Mouse (Mus musculus): ENCODE measurements around the gene Bank1. TPM values are rescaled to one million over a fixed set of nuclear protein-coding genes. Genes with fewer than 3 reads are reported as not detected.

Gene Bank1
- polyA plus RNA-seq, 1 experiment from 2014 or later = 0.24 TPM

- Histone ChIP-seq H3K4me3 (replicated peaks) (no peak overlapping the region), H3K9ac (replicated peaks) (no peak overlapping the region), H3K36me3 (no peaks in the 10 kb centered on the region), H3K9me3 (no peaks in the 10 kb centered on the region), H3K27ac (no peak overlapping the region), H3K27me3 (peaks cover 2% of the 10 kb centered on the region; the same call in 1 of the 2 replicates), H3K4me2 (no peak overlapping the region), H3K4me1 (replicated peaks) (no peaks in the 10 kb centered on the region)
- no peak for ATAC-seq (ENCODE audit: insufficient number of reproducible peaks, insufficient read depth, low FRiP score, low TSS enrichment, low read depth)
- WGBS = 90% methylated on average over 4 of the region's 4 CpGs
Observed at GRCm38 (mm10) chr3:136252820-136253219, 73.0 kb downstream of the Bank1 start.

- no peak overlapping the region for H3K27ac ChIP-seq
- WGBS = 96% methylated on average over 4 of the region's 4 CpGs
- ATAC-seq (ENCODE audit: insufficient number of reproducible peaks, insufficient read depth, low FRiP score, low TSS enrichment, low read depth) = no peak
- no peak overlapping the region for H3K9ac ChIP-seq (replicated peaks)
- H3K4me3 ChIP-seq (replicated peaks) = no peak overlapping the region
- H3K36me3 ChIP-seq = no peaks in the 10 kb centered on the region
- H3K4me1 ChIP-seq (replicated peaks) = no peaks in the 10 kb centered on the region
- H3K27me3 ChIP-seq = peaks cover 2% of the 10 kb centered on the region; the same call in 1 of the 2 replicates
- no peaks in the 10 kb centered on the region for H3K9me3 ChIP-seq
- no peak overlapping the region for H3K4me2 ChIP-seq
Observed at GRCm38 (mm10) chr3:136251578-136251977, 74.3 kb downstream of the Bank1 start.

- no peak for ATAC-seq (ENCODE audit: insufficient number of reproducible peaks, insufficient read depth, low FRiP score, low TSS enrichment, low read depth)
- no peaks in the 10 kb centered on the region for H3K9me3 ChIP-seq
- H3K4me1 ChIP-seq (replicated peaks) = no peaks in the 10 kb centered on the region
- no peaks in the 10 kb centered on the region for H3K27me3 ChIP-seq
- no peak overlapping the region for H3K4me3 ChIP-seq (replicated peaks)
- no peak overlapping the region for H3K27ac ChIP-seq
- no peak overlapping the region for H3K4me2 ChIP-seq
- H3K36me3 ChIP-seq = no peaks in the 10 kb centered on the region
- no peak overlapping the region for H3K9ac ChIP-seq (replicated peaks)
- WGBS = 52% methylated on average over 5 of the region's 5 CpGs
Observed at GRCm38 (mm10) chr3:136247331-136247730, 78.5 kb downstream of the Bank1 start.

- no peaks in the 10 kb centered on the region for H3K4me1 ChIP-seq (replicated peaks)
- no peak overlapping the region for H3K27ac ChIP-seq
- H3K27me3 ChIP-seq = no peaks in the 10 kb centered on the region
- H3K9me3 ChIP-seq = no peaks in the 10 kb centered on the region
- H3K4me2 ChIP-seq = no peak overlapping the region
- no peak overlapping the region for H3K9ac ChIP-seq (replicated peaks)
- H3K4me3 ChIP-seq (replicated peaks) = no peak overlapping the region
- ATAC-seq (ENCODE audit: insufficient number of reproducible peaks, insufficient read depth, low FRiP score, low TSS enrichment, low read depth) = no peak
- WGBS = 90% methylated on average over 2 of the region's 2 CpGs
- H3K36me3 ChIP-seq = no peaks in the 10 kb centered on the region
Observed at GRCm38 (mm10) chr3:136244931-136245330, 80.9 kb downstream of the Bank1 start.

GRCm38 (mm10) chr3:136238790-136239189, 87.1 kb downstream of the Bank1 start:
- Histone ChIP-seq H3K36me3 (no peaks in the 10 kb centered on the region), H3K4me1 (replicated peaks) (no peaks in the 10 kb centered on the region), H3K9ac (replicated peaks) (no peak overlapping the region), H3K27ac (no peak overlapping the region), H3K9me3 (no peaks in the 10 kb centered on the region), H3K4me2 (no peak overlapping the region), H3K4me3 (replicated peaks) (no peak overlapping the region), H3K27me3 (no peaks in the 10 kb centered on the region)
- WGBS = 83% methylated on average over 3 of the region's 3 CpGs
- ATAC-seq (ENCODE audit: insufficient number of reproducible peaks, insufficient read depth, low FRiP score, low TSS enrichment, low read depth) = no peak

- no peak overlapping the region for H3K4me2 ChIP-seq
- H3K27ac ChIP-seq = no peak overlapping the region
- H3K9ac ChIP-seq (replicated peaks) = no peak overlapping the region
- H3K36me3 ChIP-seq = no peaks in the 10 kb centered on the region
- no peak overlapping the region for H3K4me3 ChIP-seq (replicated peaks)
- H3K4me1 ChIP-seq (replicated peaks) = no peaks in the 10 kb centered on the region
- ATAC-seq (ENCODE audit: insufficient number of reproducible peaks, insufficient read depth, low FRiP score, low TSS enrichment, low read depth) = no peak
- no peaks in the 10 kb centered on the region for H3K9me3 ChIP-seq
- WGBS = 74% methylated on average over 2 of the region's 2 CpGs
- no peaks in the 10 kb centered on the region for H3K27me3 ChIP-seq
Observed at GRCm38 (mm10) chr3:136233507-136233906, 92.4 kb downstream of the Bank1 start.

GRCm38 (mm10) chr3:136230602-136231151, 95.2 kb downstream of the Bank1 start:
- no peaks in the 10 kb centered on the region for H3K27me3 ChIP-seq
- 93% methylated on average over 3 of the region's 3 CpGs for WGBS
- no peak overlapping the region for H3K9ac ChIP-seq (replicated peaks)
- H3K27ac ChIP-seq = no peak overlapping the region
- no peak overlapping the region for H3K4me3 ChIP-seq (replicated peaks)
- no peaks in the 10 kb centered on the region for H3K9me3 ChIP-seq
- no peaks in the 10 kb centered on the region for H3K4me1 ChIP-seq (replicated peaks)
- ATAC-seq (ENCODE audit: insufficient number of reproducible peaks, insufficient read depth, low FRiP score, low TSS enrichment, low read depth) = no peak
- H3K4me2 ChIP-seq = no peak overlapping the region
- no peaks in the 10 kb centered on the region for H3K36me3 ChIP-seq

- H3K4me2 ChIP-seq = no peak overlapping the region
- ATAC-seq (ENCODE audit: insufficient number of reproducible peaks, insufficient read depth, low FRiP score, low TSS enrichment, low read depth) = no peak
- H3K27me3 ChIP-seq = no peaks in the 10 kb centered on the region
- H3K4me3 ChIP-seq (replicated peaks) = no peak overlapping the region
- no peaks in the 10 kb centered on the region for H3K4me1 ChIP-seq (replicated peaks)
- WGBS = 86% methylated on average over 1 of the region's 1 CpGs
- no peak overlapping the region for H3K27ac ChIP-seq
- H3K9me3 ChIP-seq = no peaks in the 10 kb centered on the region
- no peak overlapping the region for H3K9ac ChIP-seq (replicated peaks)
- no peaks in the 10 kb centered on the region for H3K36me3 ChIP-seq
Observed at GRCm38 (mm10) chr3:136189661-136190228, 136.1 kb downstream of the Bank1 start.

- Histone ChIP-seq H3K27me3 (no peaks in the 10 kb centered on the region), H3K4me3 (replicated peaks) (no peak overlapping the region), H3K9ac (replicated peaks) (no peak overlapping the region), H3K27ac (no peak overlapping the region), H3K9me3 (no peaks in the 10 kb centered on the region), H3K4me1 (replicated peaks) (no peaks in the 10 kb centered on the region), H3K4me2 (no peak overlapping the region), H3K36me3 (no peaks in the 10 kb centered on the region)
- 58% methylated on average over 3 of the region's 3 CpGs for WGBS
- no peak for ATAC-seq (ENCODE audit: insufficient number of reproducible peaks, insufficient read depth, low FRiP score, low TSS enrichment, low read depth)
Observed at GRCm38 (mm10) chr3:136186548-136187113, 139.2 kb downstream of the Bank1 start.

GRCm38 (mm10) chr3:136171631-136172030, 154.2 kb downstream of the Bank1 start:
- Histone ChIP-seq H3K4me1 (replicated peaks) (no peaks in the 10 kb centered on the region), H3K4me3 (replicated peaks) (no peak overlapping the region), H3K36me3 (no peaks in the 10 kb centered on the region), H3K9me3 (0 out of 2 replicates have a peak, but pooled peaks cover 4% of the 10 kb centered on the region), H3K9ac (replicated peaks) (no peak overlapping the region), H3K27me3 (no peaks in the 10 kb centered on the region), H3K27ac (no peak overlapping the region), H3K4me2 (no peak overlapping the region)
- no peak for ATAC-seq (ENCODE audit: insufficient number of reproducible peaks, insufficient read depth, low FRiP score, low TSS enrichment, low read depth)

- no peak overlapping the region for H3K4me2 ChIP-seq
- no peak overlapping the region for H3K4me3 ChIP-seq (replicated peaks)
- H3K4me1 ChIP-seq (replicated peaks) = no peaks in the 10 kb centered on the region
- ATAC-seq (ENCODE audit: insufficient number of reproducible peaks, insufficient read depth, low FRiP score, low TSS enrichment, low read depth) = no peak
- no peaks in the 10 kb centered on the region for H3K36me3 ChIP-seq
- no peak overlapping the region for H3K27ac ChIP-seq
- H3K27me3 ChIP-seq = no peaks in the 10 kb centered on the region
- H3K9me3 ChIP-seq = no peaks in the 10 kb centered on the region
- 82% methylated on average over 4 of the region's 4 CpGs for WGBS
- no peak overlapping the region for H3K9ac ChIP-seq (replicated peaks)
Observed at GRCm38 (mm10) chr3:136168071-136168470, 157.8 kb downstream of the Bank1 start.

GRCm38 (mm10) chr3:136166671-136167070, 159.2 kb downstream of the Bank1 start:
- no peak overlapping the region for H3K4me3 ChIP-seq (replicated peaks)
- H3K27me3 ChIP-seq = no peaks in the 10 kb centered on the region
- no peak overlapping the region for H3K4me2 ChIP-seq
- no peak overlapping the region for H3K9ac ChIP-seq (replicated peaks)
- no peaks in the 10 kb centered on the region for H3K36me3 ChIP-seq
- WGBS = 91% methylated on average over 4 of the region's 4 CpGs
- ATAC-seq (ENCODE audit: insufficient number of reproducible peaks, insufficient read depth, low FRiP score, low TSS enrichment, low read depth) = no peak
- H3K9me3 ChIP-seq = no peaks in the 10 kb centered on the region
- H3K27ac ChIP-seq = no peak overlapping the region
- H3K4me1 ChIP-seq (replicated peaks) = no peaks in the 10 kb centered on the region
